Mouse (Mus musculus) bone marrow macrophage, adult 2 months (primary cell): ENCODE data around the gene Gramd1a. TPM values are rescaled to one million over a fixed set of nuclear protein-coding genes. Genes with fewer than 3 reads are reported as not detected.
A peak's percentile ranks its signal among the peaks of the same experiment; 100 is the strongest.

Experiments used
- H3K27ac ChIP-seq: 2 replicates; pipeline ENCODE4 v1.5.1; 2012; ENCODE audit warnings: low read depth, low read length; ENCODE audit not compliant: insufficient read depth
- H3K4me1 ChIP-seq: 2 replicates; pipeline ENCODE4 v1.6.1; 2012; ENCODE audit warnings: low read length; ENCODE audit not compliant: control insufficient read depth, insufficient read depth
- H3K4me3 ChIP-seq: 2 replicates; pipeline ENCODE4 v1.5.1; 2012; ENCODE audit warnings: mild to moderate bottlenecking, low read length, moderate library complexity; ENCODE audit not compliant: insufficient read depth
- CTCF ChIP-seq: IDR thresholded peaks from 2 replicates; pipeline ENCODE4 v1.5.1; 2012; ENCODE audit warnings: low read depth, mild to moderate bottlenecking, low read length, moderate library complexity
- POLR2A ChIP-seq: IDR thresholded peaks from 2 replicates; pipeline ENCODE4 v1.6.1; 2012; ENCODE audit warnings: mild to moderate bottlenecking, low read depth, low read length, borderline replicate concordance
- polyA plus RNA-seq: library from polyadenylated mRNA; stranded (reverse); fragments of >200 nt; gene quantifications from 2 replicates; pipeline ENCODE4 v1.2.4, GENCODE M21; 2012; ENCODE audit not compliant: missing spikeins, insufficient read depth, insufficient read length

The Gramd1a gene
- polyA plus RNA-seq, 1 experiment = 99.3 TPM

DNA sequence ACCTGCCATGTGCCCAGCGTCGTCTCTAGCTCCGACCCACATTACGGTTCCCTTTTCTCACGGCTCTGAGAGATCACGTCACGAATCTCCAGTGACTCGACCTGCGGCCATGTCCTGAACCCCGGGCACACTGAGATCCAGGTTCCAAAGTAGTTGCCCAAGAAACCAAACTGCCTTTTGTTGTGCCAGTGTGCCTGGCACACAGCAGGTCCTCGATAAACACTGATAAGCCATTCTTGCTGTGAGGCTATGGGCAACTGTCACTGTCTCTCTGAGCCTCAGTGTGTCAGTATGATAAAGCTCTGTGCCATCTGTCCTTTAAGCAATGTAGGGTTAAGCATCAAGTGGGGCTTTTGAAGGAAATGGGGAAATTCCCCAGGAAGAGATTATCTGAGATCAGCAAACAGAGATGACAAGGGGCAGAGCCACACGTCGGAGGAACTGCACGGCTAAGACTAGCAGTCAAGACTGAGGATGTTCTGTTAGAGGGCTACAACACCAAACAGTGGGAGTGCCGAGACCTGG, 44.8 kb downstream of the Gramd1a start:
- peaks cover 22% of the 10 kb centered on the region for H3K4me1 ChIP-seq
- H3K27ac ChIP-seq = peak overlapping the region; percentile 59
- no peak for TF ChIP-seq CTCF
- no peak for TF ChIP-seq POLR2A
- H3K4me3 ChIP-seq = peak overlapping the region; percentile 3; the same call in 1 of the 2 replicates

DNA sequence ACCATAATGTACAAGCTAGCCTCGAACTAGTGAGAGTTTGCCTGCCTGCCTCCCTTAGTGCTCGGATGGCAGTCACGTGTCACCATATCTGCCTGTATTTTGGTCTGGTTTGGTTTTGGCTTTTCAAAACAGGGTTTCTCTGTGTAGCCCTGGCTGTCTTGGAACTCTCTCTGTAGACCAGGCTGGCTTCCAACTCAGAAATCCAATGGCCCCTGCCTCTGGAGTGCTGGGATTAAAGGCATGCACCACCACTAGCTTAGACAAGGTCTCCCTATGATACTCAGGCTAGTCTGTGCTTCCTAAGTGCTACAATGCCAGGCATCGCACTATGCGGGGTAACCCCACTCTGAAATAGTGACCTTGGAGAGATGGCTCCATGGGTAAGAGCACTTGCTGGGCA, 45.9 kb downstream of the Gramd1a start:
- no peak overlapping the region for H3K27ac ChIP-seq
- H3K4me3 ChIP-seq = no peak overlapping the region

DNA sequence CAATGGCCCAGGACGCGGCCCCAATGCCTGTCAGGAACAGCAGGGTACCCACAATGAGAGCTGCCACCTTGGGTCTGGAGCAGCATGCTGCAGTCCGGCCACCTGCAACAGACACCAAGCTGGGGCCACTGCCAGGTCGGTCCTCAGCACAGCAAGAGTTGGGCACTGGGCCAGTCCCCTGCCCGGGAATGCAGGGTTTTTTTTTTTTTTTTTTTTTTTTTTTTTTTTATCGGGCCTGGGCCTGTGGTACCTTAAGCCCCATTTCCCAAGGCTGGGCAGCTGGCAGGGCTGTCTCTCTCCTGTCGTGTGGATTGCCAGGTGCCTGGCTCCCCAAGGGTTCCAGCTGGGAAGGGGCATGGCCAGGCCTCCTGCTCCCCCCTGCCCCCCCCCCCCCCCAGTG, 46.6 kb downstream of the Gramd1a start:
- peaks cover 25% of the 10 kb centered on the region for H3K4me1 ChIP-seq
- no peak overlapping the region for H3K4me3 ChIP-seq
- H3K27ac ChIP-seq = no peak overlapping the region
- TF ChIP-seq CTCF (no peak), POLR2A (no peak)

More for the DNA sequence above, 45.9 kb downstream of the Gramd1a start:
- H3K4me1 ChIP-seq = peaks cover 25% of the 10 kb centered on the region
- no peak for TF ChIP-seq CTCF
- TF ChIP-seq POLR2A = no peak

DNA sequence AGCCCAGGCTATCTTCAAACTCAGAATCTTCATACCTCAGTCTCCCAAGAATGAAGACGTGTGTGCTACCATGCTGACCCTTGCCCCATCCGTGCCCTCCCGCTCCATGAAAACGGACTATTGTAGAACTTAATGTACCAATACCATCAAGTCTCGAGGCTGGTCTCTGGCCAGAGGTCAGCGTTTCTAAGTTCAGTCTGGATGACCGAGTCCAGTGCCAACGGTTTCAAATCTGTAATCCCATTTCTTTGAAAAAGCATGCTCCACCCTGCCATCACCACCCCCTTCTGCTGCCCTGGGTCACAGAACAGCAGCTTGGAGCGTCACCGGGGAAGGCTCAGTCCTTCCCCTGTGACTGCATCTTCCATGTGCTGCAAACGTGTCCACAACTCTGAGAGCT, 47.9 kb downstream of the Gramd1a start:
- H3K27ac ChIP-seq = no peak overlapping the region
- no peak overlapping the region for H3K4me3 ChIP-seq
- H3K4me1 ChIP-seq = peaks cover 25% of the 10 kb centered on the region
- TF ChIP-seq POLR2A (no peak), CTCF (no peak)

DNA sequence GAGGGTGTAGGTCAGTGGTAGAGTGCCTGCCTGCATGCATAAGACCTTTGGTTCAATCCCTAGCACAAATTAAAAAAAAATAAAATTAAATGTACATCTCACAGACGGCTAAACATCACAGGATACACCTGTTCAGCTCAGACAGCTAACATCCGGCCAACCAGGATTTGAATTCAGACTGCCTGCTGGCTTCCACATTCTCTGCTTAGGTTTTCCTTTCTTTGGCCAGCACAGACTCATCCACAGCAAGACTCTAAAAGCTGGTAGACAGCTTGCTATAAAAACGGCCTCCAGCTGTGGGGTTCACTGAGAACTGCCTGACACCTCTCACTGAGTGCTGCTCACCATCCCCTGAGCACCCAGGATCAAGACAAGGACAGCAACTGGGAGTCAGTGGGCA, 49.5 kb downstream of the Gramd1a start:
- Histone ChIP-seq H3K4me3 (no peak overlapping the region), H3K27ac (no peak overlapping the region), H3K4me1 (peaks cover 17% of the 10 kb centered on the region)
- TF ChIP-seq CTCF = no peak
- no peak for TF ChIP-seq POLR2A

DNA sequence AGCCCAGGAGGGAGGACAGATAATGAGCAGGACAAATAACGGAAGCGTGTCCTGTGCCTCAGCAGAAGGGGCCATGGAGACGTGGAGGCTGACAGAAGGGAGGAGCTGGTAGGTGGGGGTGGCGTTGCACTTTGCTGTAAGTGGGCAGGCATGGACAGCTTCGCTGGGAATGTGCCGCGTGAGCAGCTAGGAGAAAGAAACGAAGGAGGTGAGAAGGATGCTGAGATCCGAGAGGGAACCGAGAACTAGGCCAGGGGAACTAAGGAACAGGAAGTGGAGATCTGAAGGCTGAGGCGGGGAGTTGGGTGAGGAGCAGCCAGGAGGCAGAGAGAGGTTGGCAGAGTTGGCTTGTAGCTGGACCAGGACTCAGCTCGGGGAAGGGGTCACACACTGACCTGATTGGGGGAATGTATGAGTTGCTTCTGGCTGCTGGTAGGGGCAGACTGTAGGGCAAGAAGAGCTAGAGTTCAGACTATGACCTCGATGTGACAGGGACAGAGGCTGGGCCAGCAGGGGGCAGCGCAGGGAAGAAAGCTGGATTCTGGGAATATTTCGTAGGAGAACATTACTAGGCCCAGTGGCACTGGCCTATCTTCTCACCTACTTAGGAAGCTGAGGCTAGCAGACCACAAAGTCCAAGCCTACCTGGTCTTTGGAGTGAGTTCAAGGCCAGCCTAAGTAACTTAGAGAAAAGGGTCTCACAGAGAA, 50.5 kb downstream of the Gramd1a start:
- no peak for TF ChIP-seq POLR2A
- TF ChIP-seq CTCF = peak; percentile 99
- Histone ChIP-seq H3K27ac (no peak overlapping the region), H3K4me3 (peak overlapping the region; percentile 20; the same call in 1 of the 2 replicates), H3K4me1 (peaks cover 15% of the 10 kb centered on the region)

DNA sequence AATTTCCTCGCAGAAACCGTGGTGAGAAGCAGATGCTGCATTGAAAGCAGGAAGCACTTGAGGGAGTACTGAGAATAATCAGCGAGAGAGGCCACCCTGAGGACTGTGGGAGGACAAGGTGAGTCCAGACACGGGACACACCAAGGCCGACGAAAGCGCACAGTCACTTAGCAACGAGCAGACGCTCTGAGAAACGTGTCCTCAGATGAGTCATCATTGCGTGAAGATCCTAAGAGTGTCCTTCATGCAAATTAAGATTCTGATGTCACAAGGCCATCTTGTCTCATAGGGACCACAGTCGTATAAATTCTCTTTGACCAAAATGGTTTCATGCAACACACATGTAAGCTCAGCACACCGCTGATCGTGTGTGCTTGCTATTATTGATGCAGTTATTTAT, 54.9 kb downstream of the Gramd1a start:
- H3K4me1 ChIP-seq = peaks cover 9% of the 10 kb centered on the region
- TF ChIP-seq POLR2A (no peak), CTCF (no peak)
- H3K27ac ChIP-seq = no peak overlapping the region
- no peak overlapping the region for H3K4me3 ChIP-seq

DNA sequence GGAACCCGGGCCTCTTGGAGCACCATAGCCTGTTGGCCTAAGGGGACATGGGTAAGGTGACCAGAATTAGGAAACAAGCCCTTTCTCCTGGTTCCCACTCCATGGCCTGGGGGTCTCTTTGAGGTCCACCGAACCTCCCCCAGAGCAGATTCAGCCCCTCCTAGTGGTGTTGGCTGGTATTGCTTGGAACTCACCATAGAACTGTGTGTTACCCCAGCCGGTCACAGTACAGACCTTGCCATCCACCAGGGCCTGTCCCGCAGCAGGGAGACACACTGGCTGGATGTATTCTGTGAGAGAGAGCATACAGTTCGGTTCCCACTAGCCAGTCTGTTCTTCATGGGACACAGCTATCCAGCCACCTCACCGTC, 56.1 kb downstream of the Gramd1a start:
- H3K4me3 ChIP-seq = no peak overlapping the region

DNA sequence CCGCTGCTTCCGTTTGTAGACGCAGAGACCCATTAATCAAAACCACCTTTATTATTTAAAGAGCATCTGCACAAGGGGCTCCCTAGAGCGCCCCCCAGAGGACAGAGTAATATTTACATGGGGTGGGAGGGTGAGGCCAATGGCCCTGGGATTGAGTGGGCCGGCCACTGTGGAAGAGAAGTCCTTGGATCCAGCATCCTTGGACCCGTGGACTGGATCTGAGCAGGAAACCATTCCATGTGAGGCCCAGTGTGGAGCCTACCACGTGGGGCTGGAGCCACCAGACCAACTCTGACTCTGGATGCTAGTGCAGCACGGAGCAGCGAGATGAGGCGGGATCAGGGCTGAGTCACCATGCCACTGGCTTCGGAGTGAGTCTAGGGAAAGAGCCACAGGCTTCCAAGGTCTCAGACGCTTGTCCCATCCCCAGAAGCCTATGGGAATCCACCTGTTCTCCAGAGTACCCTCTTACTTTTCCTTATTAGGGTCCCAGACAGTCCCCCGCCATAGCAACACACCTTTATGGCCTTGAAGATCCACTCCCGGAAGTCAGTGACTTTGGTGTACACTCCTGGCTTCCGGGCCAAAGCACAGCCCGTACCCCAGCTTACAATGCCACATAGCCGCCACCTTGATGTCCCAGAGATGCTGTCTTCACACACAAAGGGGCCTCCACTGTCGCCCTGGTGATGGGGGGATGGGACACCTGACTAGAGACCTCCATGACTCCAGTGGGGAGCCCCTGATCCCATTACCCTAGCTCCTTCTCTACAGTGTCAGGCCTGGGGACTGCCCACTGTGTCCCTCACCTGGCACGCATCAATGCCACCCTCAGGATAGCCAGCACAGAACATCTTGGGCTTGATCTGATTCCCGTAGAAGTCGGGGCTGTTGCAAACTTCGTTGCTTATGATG, 56.7 kb downstream of the Gramd1a start:
- Histone ChIP-seq H3K4me1 (peaks cover 6% of the 10 kb centered on the region; the same call in 1 of the 2 replicates), H3K27ac (no peak overlapping the region), H3K4me3 (no peak overlapping the region)
- TF ChIP-seq POLR2A (no peak), CTCF (peak; percentile 23; the same call in 1 of the 2 replicates)

More for the DNA sequence above, 56.1 kb downstream of the Gramd1a start:
- no peak overlapping the region for H3K27ac ChIP-seq
- H3K4me1 ChIP-seq = peaks cover 6% of the 10 kb centered on the region; the same call in 1 of the 2 replicates
- TF ChIP-seq CTCF (no peak), POLR2A (no peak)
